Mouse (Mus musculus) embryonic facial prominence, embryonic 13.5 days (tissue): ENCODE measurements at regions not wholly inside any gene's neighbourhood (a gene's known extent, or its start where the extent isn't known, plus 50 kb on each side); places are given as distances from the start of the nearest gene placed in this dataset.

ENCODE experiments used
- ATAC-seq: fragments of 200-750 bp; cut with Nextera tagmentation; 2 replicates; pipeline ENCODE4 v1.8.0; 2017; ENCODE audit warnings: low read depth; ENCODE audit not compliant: insufficient number of reproducible peaks, insufficient read depth, low FRiP score, low TSS enrichment
- H3K27ac ChIP-seq: fragments of 300-500 bp; sonication (generic); 2 replicates; pipeline ENCODE4 v1.5.1; 2015; ENCODE audit warnings: moderate library complexity, mild to moderate bottlenecking, inconsistent platforms
- H3K27me3 ChIP-seq: fragments of 300-500 bp; sonication (generic); 2 replicates; pipeline ENCODE4 v1.6.1; 2015; ENCODE audit warnings: mild to moderate bottlenecking, inconsistent platforms
- H3K36me3 ChIP-seq: fragments of 300-500 bp; sonication (generic); 2 replicates; pipeline ENCODE4 v1.6.1; 2015; ENCODE audit warnings: mild to moderate bottlenecking, inconsistent platforms
- H3K4me1 ChIP-seq: fragments of 300-500 bp; sonication (generic); 2 replicates; pipeline ENCODE4 v1.6.1; 2015; ENCODE audit warnings: inconsistent platforms
- H3K4me2 ChIP-seq: fragments of 300-500 bp; sonication (generic); 2 replicates; pipeline ENCODE4 v1.6.1; 2015; ENCODE audit warnings: moderate library complexity, mild to moderate bottlenecking, inconsistent platforms
- H3K4me3 ChIP-seq: fragments of 300-500 bp; sonication (generic); 2 replicates; pipeline ENCODE4 v1.5.1; 2015; ENCODE audit warnings: mild to moderate bottlenecking, inconsistent platforms
- H3K9ac ChIP-seq: fragments of 300-500 bp; sonication (generic); 2 replicates; pipeline ENCODE4 v1.6.1; 2015; ENCODE audit warnings: mild to moderate bottlenecking, inconsistent platforms
- H3K9me3 ChIP-seq: fragments of 300-500 bp; sonication (generic); 2 replicates; pipeline ENCODE4 v1.6.1; 2016; ENCODE audit warnings: inconsistent platforms
- WGBS: fragments of 180-500 bp; shearing (Covaris S2); methylation state at CpG from one replicate; pipeline ENCODE4 v1.1.7; 2015; ENCODE audit warnings: mixed read lengths; 5-methylcytosine and 5-hydroxymethylcytosine counted together

DNA sequence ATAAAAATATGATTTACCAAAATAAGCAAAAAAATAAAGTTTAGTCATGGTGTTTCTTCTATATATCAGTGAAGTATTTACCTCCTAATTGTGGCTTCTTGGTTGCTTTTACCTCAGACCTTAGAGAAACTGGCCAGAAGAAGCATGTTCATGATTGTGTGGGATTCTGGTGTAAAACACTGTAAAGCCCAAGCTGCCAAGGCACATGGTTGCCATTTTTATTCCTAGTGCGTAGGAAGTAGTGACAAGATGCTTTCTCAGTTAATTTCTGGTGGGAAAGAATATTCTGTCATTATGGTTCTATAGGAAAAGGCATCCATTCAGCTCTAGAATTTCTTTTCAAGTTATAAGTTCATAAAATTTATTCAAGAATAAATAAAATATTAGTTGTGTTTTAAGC lies 805.2 kb downstream of the Olfm4 start:
- no peaks in the 10 kb centered on the region for H3K27me3 ChIP-seq
- H3K4me3 ChIP-seq = no peak overlapping the region
- no peak overlapping the region for H3K4me2 ChIP-seq
- H3K4me1 ChIP-seq = no peaks in the 10 kb centered on the region
- H3K9me3 ChIP-seq = no peaks in the 10 kb centered on the region
- no peak for ATAC-seq
- 90% methylated on average over 1 of the region's 1 CpGs for WGBS
- H3K27ac ChIP-seq = no peak overlapping the region
- no peak overlapping the region for H3K9ac ChIP-seq
- no peaks in the 10 kb centered on the region for H3K36me3 ChIP-seq

DNA sequence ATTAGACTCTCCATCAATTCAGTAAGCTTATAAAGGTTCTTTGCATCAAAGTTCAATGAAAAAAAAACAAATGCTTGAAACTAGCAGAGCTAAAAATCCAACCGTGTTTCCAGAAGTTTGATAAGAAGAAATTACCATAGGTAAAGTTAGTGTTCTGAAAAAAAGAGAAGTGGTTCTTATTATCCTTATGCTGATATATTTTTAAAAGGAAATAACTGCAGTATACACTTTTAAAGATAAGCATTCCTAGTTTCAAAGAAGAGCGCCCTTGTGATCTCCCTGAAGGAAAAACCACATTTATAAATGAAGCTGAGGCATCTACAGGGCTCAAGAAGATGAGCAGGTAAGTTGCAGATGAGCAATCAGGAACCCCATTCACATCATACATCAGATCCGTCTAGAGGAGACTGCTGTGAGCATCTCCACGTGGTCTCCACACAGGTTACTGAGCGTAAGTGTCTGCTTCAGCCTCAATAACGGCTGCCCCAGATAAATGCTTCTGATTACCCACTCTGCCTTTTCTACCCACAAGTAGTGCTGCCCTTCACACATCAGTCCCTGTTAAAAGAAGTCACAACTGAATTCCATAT lies 815.6 kb downstream of the Olfm4 start:
- no peak overlapping the region for H3K9ac ChIP-seq
- H3K9me3 ChIP-seq = no peaks in the 10 kb centered on the region
- H3K27ac ChIP-seq = no peak overlapping the region
- ATAC-seq = no peak
- H3K36me3 ChIP-seq = no peaks in the 10 kb centered on the region
- H3K4me2 ChIP-seq = no peak overlapping the region
- WGBS = 80% methylated on average over 6 of the region's 6 CpGs
- H3K4me1 ChIP-seq = no peaks in the 10 kb centered on the region
- H3K27me3 ChIP-seq = no peaks in the 10 kb centered on the region
- H3K4me3 ChIP-seq = no peak overlapping the region

- no peaks in the 10 kb centered on the region for H3K9me3 ChIP-seq
- no peak overlapping the region for H3K4me2 ChIP-seq
- ATAC-seq = no peak
- 82% methylated on average over 3 of the region's 3 CpGs for WGBS
- no peaks in the 10 kb centered on the region for H3K4me1 ChIP-seq
- H3K27me3 ChIP-seq = no peaks in the 10 kb centered on the region
- H3K4me3 ChIP-seq = no peak overlapping the region
- H3K27ac ChIP-seq = no peak overlapping the region
- H3K36me3 ChIP-seq = no peaks in the 10 kb centered on the region
- no peak overlapping the region for H3K9ac ChIP-seq
These were observed 846.6 kb downstream of the Olfm4 start for GRCm38 (mm10) chr14:80830476-80830875.

DNA sequence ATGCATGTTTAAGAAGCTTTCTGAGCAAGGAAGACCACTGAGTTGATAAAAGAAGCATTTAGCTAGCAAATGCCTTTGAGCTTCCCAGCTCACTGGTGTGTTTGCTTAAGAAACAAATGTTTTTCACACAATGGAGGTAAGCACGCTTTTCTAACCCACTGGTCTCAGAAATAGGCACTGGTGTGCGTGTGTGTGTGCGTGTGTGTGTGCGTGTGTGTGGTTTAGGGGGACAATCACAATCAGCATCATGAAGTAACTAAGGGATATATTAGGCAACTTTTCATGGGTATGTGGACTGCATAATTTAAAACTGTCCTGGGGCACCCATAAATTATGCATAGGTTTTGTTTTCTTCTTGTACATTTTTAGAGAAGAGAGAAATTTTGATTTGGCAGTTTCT lies 860.7 kb downstream of the Olfm4 start:
- 82% methylated on average over 4 of the region's 4 CpGs for WGBS
- no peak overlapping the region for H3K27ac ChIP-seq
- H3K27me3 ChIP-seq = no peaks in the 10 kb centered on the region
- no peaks in the 10 kb centered on the region for H3K36me3 ChIP-seq
- ATAC-seq = no peak
- no peak overlapping the region for H3K4me2 ChIP-seq
- H3K4me1 ChIP-seq = no peaks in the 10 kb centered on the region
- H3K4me3 ChIP-seq = no peak overlapping the region
- H3K9me3 ChIP-seq = no peaks in the 10 kb centered on the region
- no peak overlapping the region for H3K9ac ChIP-seq

GRCm38 (mm10) chr14:80845576-80846269 lies 861.8 kb downstream of the Olfm4 start:
- no peaks in the 10 kb centered on the region for H3K36me3 ChIP-seq
- no peaks in the 10 kb centered on the region for H3K9me3 ChIP-seq
- H3K4me1 ChIP-seq = no peaks in the 10 kb centered on the region
- peak overlapping the region; percentile 50 for H3K4me2 ChIP-seq
- no peak overlapping the region for H3K27ac ChIP-seq
- ATAC-seq = peak; percentile 32; the same call in 1 of the 2 replicates
- H3K27me3 ChIP-seq = no peaks in the 10 kb centered on the region
- WGBS = 25% methylated on average over 14 of the region's 14 CpGs
- H3K9ac ChIP-seq = 0 out of 2 replicates have a peak overlapping the region, but pooled peaks have one; percentile 27
- H3K4me3 ChIP-seq = peak overlapping the region; percentile 16; the same call in 1 of the 2 replicates

- no peaks in the 10 kb centered on the region for H3K9me3 ChIP-seq
- H3K4me2 ChIP-seq = no peak overlapping the region
- no peak for ATAC-seq
- 90% methylated on average over 9 of the region's 9 CpGs for WGBS
- H3K36me3 ChIP-seq = no peaks in the 10 kb centered on the region
- no peaks in the 10 kb centered on the region for H3K4me1 ChIP-seq
- no peak overlapping the region for H3K9ac ChIP-seq
- no peak overlapping the region for H3K4me3 ChIP-seq
- H3K27me3 ChIP-seq = no peaks in the 10 kb centered on the region
- no peak overlapping the region for H3K27ac ChIP-seq
These were observed 862.7 kb downstream of the Olfm4 start for GRCm38 (mm10) chr14:80846420-80847083.
